Mouse (Mus musculus): ENCODE measurements around the gene Rprd1b.
A peak's percentile ranks its signal among the peaks of the same experiment; 100 is the strongest.

- TF ChIP-seq EP300 (IDR thresholded peaks at IDR 0.05; ENCODE audit: low read depth) = peak; percentile 71; the same call in 1 of the 2 replicates
- no peak for TF ChIP-seq CTCF (IDR thresholded peaks at IDR 0.05; ENCODE audit: low read depth)
Observed at GRCm38 (mm10) chr2:158140664-158141063, 112.4 kb downstream of the Rprd1b start.
